Mouse (Mus musculus) spleen, adult 2 months (tissue): Measurements from ENCODE around the gene Apopt1.

Source experiments
- CTCF ChIP-seq: fragments of 200-500 bp; IDR thresholded peaks from 2 replicates; pipeline ENCODE4 v1.5.1; 2011; ENCODE audit warnings: mild to moderate bottlenecking, inconsistent platforms; ENCODE audit not compliant: insufficient read depth, insufficient read length, insufficient replicate concordance; ENCODE audit errors: extremely low read depth
- POLR2A ChIP-seq: fragments of 200-500 bp; IDR thresholded peaks from 2 replicates; pipeline ENCODE4 v1.6.1; 2011; ENCODE audit warnings: low read depth, low read length, inconsistent platforms

- TF ChIP-seq CTCF (no peak), POLR2A (no peak)
Observed at GRCm38 (mm10) chr12:111669961-111670360, 43.1 kb upstream of the Apopt1 start.
